Mouse (Mus musculus) small intestine, adult 2 months (tissue): ENCODE measurements at regions not wholly inside any gene's neighbourhood (a gene's known extent, or its start where the extent isn't known, plus 50 kb on each side); places are given as distances from the start of the nearest gene placed in this dataset.

Source experiments
- H3K27ac ChIP-seq: fragments of 200-500 bp; 2 replicates; pipeline ENCODE4 v1.5.1; 2012; ENCODE audit warnings: low read depth, low read length, control low read depth, inconsistent platforms; ENCODE audit not compliant: insufficient read depth
- H3K27me3 ChIP-seq: fragments of 200-500 bp; 2 replicates; pipeline ENCODE4 v1.6.1; 2012; ENCODE audit warnings: mild to moderate bottlenecking, moderate library complexity, low read length, inconsistent platforms; ENCODE audit not compliant: control insufficient read depth, insufficient read depth
- H3K36me3 ChIP-seq: fragments of 200-500 bp; 2 replicates; pipeline ENCODE4 v1.6.1; 2012; ENCODE audit warnings: mild to moderate bottlenecking, low read length, control low read depth, inconsistent platforms; ENCODE audit not compliant: control insufficient read depth, insufficient read depth
- H3K4me1 ChIP-seq: fragments of 200-500 bp; 2 replicates; pipeline ENCODE4 v1.6.1; 2012; ENCODE audit warnings: low read length, inconsistent platforms, mixed read lengths; ENCODE audit not compliant: control insufficient read depth, insufficient read depth, insufficient read length
- H3K4me3 ChIP-seq: fragments of 200-500 bp; 2 replicates; pipeline ENCODE4 v1.5.1; 2012; ENCODE audit warnings: low read depth, mild to moderate bottlenecking, control low read depth, inconsistent platforms, low read length, moderate library complexity
- CTCF ChIP-seq: fragments of 200-500 bp; IDR thresholded peaks from 2 replicates; pipeline ENCODE4 v1.5.1; 2012; ENCODE audit warnings: low read depth, mild to moderate bottlenecking, control low read depth, inconsistent platforms, low read length, moderate library complexity, mixed read lengths; ENCODE audit not compliant: insufficient replicate concordance, insufficient read length; ENCODE audit errors: extremely low read depth
- POLR2A ChIP-seq: fragments of 200-500 bp; IDR thresholded peaks from 2 replicates; pipeline ENCODE4 v1.6.1; 2012; ENCODE audit warnings: low read depth, mild to moderate bottlenecking, control low read depth, inconsistent platforms, low read length, moderate library complexity
- WGBS: fragments of 180-500 bp; shearing (Covaris S2); methylation state at CpG from one replicate; pipeline ENCODE4 v1.1.7; 2018; 5-methylcytosine and 5-hydroxymethylcytosine counted together

DNA sequence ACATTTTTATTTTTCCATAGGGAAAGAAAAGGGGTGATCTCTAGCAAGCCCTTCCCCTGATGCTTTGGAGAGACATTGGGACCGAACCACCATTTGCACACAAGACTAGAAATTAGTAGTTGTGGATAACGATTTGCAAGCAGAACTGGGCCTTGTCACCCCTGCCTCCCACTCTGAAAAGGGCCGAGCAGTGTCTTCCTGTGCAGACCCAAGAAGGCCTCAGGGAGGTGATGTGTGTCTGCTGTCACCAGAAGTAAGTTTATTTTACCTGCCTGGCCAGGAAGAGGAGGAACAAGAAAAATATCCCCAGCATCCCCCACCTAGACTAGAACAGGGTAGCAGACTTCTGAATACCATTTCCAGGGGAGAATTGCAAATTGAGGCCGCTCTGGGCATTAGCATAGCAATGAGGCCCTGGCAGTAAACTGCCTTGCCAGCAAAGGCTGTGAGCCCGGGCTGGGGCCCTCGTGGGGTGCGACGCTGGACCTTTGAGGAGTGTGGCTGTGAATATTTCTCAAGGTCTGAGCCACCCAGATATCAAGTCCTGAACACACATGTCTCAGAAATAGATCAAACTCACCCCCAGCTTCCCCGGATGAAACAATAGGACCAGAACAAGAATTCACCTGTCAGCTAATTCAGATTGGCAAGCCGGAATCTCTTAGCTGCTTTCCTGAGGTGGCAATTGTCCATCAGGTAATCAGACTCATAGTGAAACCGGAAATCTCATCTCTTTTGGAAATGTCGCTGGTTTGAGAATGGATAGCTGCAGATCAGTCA lies 470.4 kb downstream of the Vrk1 start:
- Histone ChIP-seq H3K4me1 (no peaks in the 10 kb centered on the region), H3K27me3 (peaks cover 9% of the 10 kb centered on the region; the same call in 1 of the 2 replicates), H3K27ac (no peak overlapping the region), H3K4me3 (no peak overlapping the region), H3K36me3 (no peaks in the 10 kb centered on the region)
- WGBS = 49% methylated on average over 12 of the region's 12 CpGs
- TF ChIP-seq CTCF (no peak), POLR2A (no peak)

- no peaks in the 10 kb centered on the region for H3K4me1 ChIP-seq
- H3K36me3 ChIP-seq = no peaks in the 10 kb centered on the region
- TF ChIP-seq CTCF = no peak
- TF ChIP-seq POLR2A = no peak
- H3K4me3 ChIP-seq = no peak overlapping the region
- no peak overlapping the region for H3K27ac ChIP-seq
- H3K27me3 ChIP-seq = no peaks in the 10 kb centered on the region
- WGBS = 50% methylated on average over 12 of the region's 12 CpGs
Measured at GRCm38 (mm10) chr12:106501622-106502327, 491.7 kb downstream of the Vrk1 start.

DNA sequence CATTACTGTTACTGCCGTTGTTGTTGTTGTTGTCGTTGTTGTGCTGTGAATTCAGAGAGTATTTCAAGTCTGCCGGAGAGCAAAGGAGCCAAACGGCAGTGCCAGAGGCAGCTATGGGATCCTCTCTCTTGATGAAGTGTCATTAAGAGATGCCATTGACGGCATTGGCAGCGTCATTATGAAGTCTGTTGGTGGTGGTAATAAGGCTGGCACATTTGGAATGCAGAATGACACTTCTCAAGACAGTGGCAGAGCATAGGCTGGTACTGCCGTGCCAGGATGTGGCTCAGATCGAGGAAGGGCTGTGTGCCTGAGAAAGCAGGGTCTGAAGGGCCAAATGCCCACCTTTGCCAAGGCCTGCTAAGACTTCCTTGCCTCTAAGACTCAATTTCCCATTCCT lies 494.3 kb downstream of the Vrk1 start:
- H3K27ac ChIP-seq = no peak overlapping the region
- TF ChIP-seq POLR2A = no peak
- no peak for TF ChIP-seq CTCF
- 88% methylated on average over 8 of the region's 8 CpGs for WGBS
- no peaks in the 10 kb centered on the region for H3K36me3 ChIP-seq
- no peak overlapping the region for H3K4me3 ChIP-seq
- no peaks in the 10 kb centered on the region for H3K4me1 ChIP-seq
- no peaks in the 10 kb centered on the region for H3K27me3 ChIP-seq

- TF ChIP-seq POLR2A (no peak), CTCF (no peak)
- H3K4me1 ChIP-seq = no peaks in the 10 kb centered on the region
- 51% methylated on average over 11 of the region's 11 CpGs for WGBS
- no peak overlapping the region for H3K27ac ChIP-seq
- no peak overlapping the region for H3K4me3 ChIP-seq
- H3K27me3 ChIP-seq = no peaks in the 10 kb centered on the region
- no peaks in the 10 kb centered on the region for H3K36me3 ChIP-seq
Measured at GRCm38 (mm10) chr12:106514057-106514456, 504.0 kb downstream of the Vrk1 start.

DNA sequence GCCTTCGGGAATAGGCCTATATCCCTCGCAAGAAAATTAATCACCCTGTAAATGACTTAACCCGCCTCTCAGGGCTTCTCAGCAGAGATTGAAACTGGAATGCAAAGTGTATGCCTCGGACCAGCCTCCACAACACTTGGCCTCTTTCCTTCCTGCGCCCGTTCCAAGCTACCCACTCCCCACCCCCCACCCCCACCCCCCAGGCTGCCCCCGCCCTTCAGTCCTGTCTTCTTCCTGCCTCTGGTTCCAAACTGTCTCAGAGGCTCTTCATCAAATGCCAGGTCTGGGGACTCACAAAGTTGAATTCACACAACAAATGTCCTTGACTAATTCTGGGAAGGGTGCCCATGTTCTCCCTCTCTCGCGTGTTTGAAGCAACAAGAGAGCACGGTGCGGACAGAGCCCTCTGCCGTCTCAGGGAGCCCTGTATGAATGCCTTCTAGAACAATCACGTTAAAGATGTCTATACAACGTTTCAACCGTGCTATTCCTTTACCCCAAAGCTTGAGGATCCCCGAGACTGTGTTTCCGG lies 505.3 kb downstream of the Vrk1 start:
- H3K27me3 ChIP-seq = no peaks in the 10 kb centered on the region
- no peak for TF ChIP-seq POLR2A
- no peak for TF ChIP-seq CTCF
- no peaks in the 10 kb centered on the region for H3K36me3 ChIP-seq
- no peak overlapping the region for H3K27ac ChIP-seq
- H3K4me1 ChIP-seq = no peaks in the 10 kb centered on the region
- H3K4me3 ChIP-seq = no peak overlapping the region
- 62% methylated on average over 17 of the region's 17 CpGs for WGBS

GRCm38 (mm10) chr12:106519141-106519540 lies 509.1 kb downstream of the Vrk1 start:
- Histone ChIP-seq H3K27me3 (no peaks in the 10 kb centered on the region), H3K27ac (no peak overlapping the region), H3K4me1 (no peaks in the 10 kb centered on the region), H3K36me3 (no peaks in the 10 kb centered on the region), H3K4me3 (no peak overlapping the region)
- 72% methylated on average over 5 of the region's 5 CpGs for WGBS
- TF ChIP-seq POLR2A (no peak), CTCF (no peak)

DNA sequence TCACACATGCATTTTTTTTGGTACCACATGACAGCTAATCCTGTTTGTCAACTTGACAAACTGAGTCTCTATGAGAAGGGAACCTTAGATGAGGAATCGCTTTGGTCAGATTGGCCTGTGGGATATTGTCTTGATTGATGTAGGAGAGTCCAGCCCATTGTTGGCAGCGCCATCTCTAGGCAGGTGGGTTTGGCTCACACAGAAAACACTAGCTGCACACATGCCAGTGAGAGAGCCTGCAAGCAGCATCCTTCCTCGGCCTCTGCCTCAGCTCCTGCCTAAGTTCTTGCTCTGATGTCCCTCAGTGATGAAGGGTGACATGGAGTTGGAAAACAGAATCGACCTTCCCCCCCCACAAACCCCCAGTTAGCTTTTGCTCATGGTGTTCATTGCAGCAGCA lies 514.4 kb downstream of the Vrk1 start:
- Histone ChIP-seq H3K4me3 (no peak overlapping the region), H3K4me1 (no peaks in the 10 kb centered on the region), H3K36me3 (no peaks in the 10 kb centered on the region), H3K27me3 (no peaks in the 10 kb centered on the region), H3K27ac (no peak overlapping the region)
- TF ChIP-seq POLR2A = no peak
- no peak for TF ChIP-seq CTCF
- 68% methylated on average over 4 of the region's 4 CpGs for WGBS
